Mouse (Mus musculus) frontal cortex, postnatal 25 days (tissue): Measurements from ENCODE around the gene Nos1ap.

Experiments used
- DNase-seq, 2 experiments: peaks; one replicate each; pipeline ENCODE4 v3.0.0; 2022; ENCODE audit warnings: low spot score in 2 of 2

The Nos1ap gene

DNA sequence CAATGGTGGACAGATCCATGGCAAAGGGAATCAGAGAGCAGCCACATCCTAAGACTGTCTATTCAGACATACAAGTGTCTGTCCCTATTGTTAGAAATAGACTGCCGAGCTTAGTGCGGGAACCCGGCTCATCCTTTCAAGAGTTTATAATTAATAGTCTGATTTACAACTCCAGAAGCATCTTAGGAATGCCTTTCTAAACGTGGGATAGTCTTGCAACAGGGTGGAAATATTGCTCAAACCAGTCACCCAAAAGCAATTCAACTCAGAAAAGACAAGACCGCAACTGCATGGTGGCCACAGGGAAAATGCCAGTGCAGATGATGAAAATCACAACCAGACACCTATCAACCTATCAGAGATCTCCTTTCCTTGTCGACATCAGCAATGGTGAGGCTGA, 173.5 kb downstream of the Nos1ap start:
- no peak for DNase-seq

DNA sequence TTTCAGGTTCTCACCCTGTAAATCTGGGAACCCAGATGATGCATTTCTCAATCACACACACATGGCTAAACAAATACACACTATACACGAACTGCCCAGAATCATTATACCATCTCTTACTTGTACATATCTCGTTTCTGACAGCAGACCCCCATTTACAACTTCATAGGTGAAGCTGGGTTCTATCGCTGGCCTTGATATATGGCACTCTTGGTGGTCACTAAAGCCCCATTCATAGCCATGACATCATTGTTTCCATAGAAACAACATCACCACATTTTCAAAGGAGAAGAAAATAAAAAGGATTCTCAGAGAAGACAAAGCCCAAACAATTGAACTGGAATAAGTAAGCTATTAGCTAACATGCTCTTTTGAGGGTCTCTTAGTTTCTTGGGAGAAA, 174.3 kb downstream of the Nos1ap start:
- no peak for DNase-seq

DNA sequence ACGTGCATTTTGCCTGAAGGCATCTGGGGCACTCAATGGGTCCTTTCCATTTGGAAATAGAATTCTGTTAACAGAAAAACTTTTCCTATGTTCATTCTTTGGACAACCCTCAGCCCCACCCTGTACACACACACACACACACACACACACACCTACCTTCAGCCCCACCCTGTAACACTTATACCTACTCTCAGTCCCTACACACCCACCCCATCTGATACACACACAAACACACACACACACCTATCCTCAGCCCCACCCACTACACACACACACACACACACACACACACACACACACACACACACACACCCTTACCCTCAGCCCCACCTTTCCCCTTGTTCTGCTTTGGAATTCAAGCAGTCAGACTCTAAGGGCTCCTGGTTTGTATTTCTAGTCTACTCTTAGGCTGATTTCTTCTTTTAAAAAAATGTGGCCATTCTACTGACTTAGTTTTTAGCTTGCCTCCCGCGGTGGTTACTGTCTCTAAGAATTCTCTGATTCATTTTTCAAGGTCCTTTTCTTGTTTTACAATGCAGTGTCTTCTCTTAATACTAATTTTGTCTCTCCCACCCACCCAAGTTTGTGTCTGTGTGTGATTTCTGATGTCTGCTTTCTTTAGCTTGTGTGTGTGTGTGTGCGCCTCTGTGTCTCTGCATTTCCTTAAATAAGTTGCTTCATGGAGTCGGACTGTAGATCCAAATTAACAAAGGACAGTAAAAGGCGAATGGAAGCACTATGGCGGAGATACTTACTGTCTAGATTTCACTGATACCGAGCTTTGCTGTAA, 179.1 kb downstream of the Nos1ap start:
- DNase-seq = no peak

- no peak for DNase-seq
Observed at GRCm38 (mm10) chr1:170409091-170409490, 180.6 kb downstream of the Nos1ap start.

DNA sequence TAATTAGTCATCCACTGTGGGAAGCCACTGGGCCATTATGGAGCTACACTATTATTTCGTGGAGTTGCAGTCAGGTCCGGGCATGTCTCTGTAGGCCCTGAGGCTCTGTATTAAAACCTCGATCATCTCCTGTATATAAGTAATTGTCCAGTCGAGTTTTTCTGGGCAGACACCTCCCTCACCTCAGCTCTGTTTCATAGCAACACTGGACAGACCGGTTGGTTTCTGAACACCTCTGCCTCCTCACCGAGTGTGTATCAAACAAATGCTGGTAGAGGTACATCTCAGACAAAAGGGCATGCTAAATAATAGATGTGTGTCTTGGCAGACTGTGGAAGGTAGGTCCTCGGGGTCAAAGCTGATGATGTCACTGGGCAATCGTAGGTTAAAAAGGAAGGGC, 182.7 kb downstream of the Nos1ap start:
- DNase-seq = no peak

DNA sequence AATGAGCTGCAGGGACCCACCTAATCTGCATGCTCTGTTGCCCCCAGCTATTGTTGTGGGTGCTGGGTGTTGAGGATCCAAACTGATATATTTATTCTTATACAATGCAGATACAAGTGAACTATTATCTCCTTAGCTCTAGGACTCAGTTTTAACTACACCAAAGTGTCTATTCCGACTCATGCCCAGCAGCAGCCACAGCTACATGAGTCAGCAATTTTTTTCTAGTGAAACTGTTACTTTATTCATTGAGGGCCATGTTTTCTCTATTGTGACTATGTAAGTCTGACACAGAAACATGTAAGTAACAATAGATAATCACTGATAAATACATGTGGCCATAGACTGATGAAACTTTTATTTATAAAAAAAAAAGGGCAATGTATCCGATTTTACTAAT, 184.5 kb downstream of the Nos1ap start:
- DNase-seq = no peak

DNA sequence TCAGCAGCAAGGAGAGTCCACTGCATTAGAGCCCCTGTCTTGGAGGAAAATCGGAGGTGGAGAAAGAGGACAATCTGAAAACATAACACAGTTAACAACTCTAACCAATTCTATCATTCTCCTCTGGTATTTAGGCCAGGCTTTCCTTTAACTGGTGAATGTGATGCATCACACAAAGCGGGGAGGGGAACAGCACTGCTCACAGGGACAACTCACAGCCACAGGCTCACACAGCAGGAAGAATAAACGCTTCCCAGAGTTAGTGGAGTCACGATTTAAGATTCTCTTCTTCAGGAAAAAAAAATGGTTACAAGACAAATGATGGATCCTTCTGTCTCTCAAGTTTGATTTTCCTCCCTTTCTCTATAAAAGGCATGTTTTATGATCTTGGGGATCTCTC, 187.0 kb downstream of the Nos1ap start:
- DNase-seq = no peak

GRCm38 (mm10) chr1:170398866-170399265, 190.8 kb downstream of the Nos1ap start:
- no peak for DNase-seq

- no peak for DNase-seq
Observed at GRCm38 (mm10) chr1:170395101-170395500, 194.6 kb downstream of the Nos1ap start.

GRCm38 (mm10) chr1:170394641-170395040, 195.0 kb downstream of the Nos1ap start:
- DNase-seq = no peak

DNA sequence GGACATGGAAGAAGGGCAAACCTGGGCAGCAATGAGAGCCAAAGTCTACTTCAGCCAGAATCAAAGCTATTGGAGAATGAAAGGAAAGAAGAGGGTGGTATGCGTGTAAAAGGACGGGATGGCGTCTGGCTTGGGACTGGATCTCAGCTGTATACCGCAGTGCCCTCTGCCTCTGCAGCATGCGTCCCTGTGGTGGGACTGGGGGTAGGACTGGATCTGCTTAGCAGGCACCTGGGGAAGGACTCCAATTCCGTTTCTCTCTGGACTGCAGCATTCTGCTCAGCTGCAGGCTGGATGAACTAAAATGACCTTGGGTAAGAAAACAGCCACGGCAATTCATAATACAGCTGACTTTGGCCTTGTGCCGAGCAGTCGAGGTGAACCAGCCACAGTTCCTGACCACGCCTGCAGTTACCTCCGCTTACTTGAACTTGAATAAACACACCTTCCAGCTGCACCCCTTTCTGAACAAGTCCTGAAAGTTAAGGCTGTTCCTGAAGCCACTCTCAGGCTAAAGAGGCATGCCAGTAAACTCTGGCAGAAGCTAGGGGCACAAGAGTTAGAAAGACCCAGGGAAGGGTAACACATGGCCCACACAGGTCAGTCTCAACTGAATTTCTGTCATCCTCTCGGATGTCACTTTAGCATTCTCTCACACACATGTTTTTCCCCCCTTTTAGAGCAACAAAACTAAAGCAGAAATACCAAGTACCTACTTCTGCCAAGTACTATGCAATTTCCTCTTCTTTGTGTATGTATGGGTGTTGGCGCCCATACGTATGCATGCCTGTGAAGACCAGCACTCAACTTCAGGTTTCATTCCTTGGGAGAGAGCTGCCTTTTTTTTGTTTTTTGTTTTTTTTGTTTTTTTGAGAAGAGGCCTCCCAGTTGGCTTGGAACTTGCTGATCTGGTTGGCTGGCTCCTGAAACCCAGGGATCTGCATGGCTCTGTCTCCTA, 196.6 kb downstream of the Nos1ap start:
- DNase-seq = no peak

GRCm38 (mm10) chr1:170387180-170387912, 202.3 kb downstream of the Nos1ap start:
- DNase-seq = peak in 1 of 2 experiments; percentile 38

- no peak for DNase-seq
Observed at GRCm38 (mm10) chr1:170385416-170385815, 204.2 kb downstream of the Nos1ap start.

- no peak for DNase-seq
Observed at GRCm38 (mm10) chr1:170383530-170383929, 206.1 kb downstream of the Nos1ap start.

GRCm38 (mm10) chr1:170381457-170381856, 208.2 kb downstream of the Nos1ap start:
- DNase-seq = no peak

DNA sequence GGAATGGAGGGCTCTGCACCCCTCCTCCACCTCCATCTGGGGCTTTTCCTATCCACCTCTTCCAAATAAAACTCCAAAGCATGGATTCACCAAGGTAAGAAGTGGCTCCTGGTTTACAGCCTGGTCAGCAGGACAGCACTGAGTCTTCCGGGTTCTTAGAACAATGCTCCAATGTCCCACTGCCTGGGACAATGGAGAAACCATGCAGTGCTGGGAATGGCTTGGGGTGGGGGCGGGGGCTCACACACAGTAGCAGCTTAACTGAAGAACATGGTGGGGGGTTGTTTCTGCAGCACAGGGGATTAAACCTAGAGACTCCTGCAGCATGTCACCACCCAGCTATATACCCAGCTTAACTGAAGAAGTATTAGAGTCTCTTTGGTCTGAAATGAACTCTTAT, 209.2 kb downstream of the Nos1ap start:
- DNase-seq = no peak

GRCm38 (mm10) chr1:170375721-170376120, 213.9 kb downstream of the Nos1ap start:
- no peak for DNase-seq

DNA sequence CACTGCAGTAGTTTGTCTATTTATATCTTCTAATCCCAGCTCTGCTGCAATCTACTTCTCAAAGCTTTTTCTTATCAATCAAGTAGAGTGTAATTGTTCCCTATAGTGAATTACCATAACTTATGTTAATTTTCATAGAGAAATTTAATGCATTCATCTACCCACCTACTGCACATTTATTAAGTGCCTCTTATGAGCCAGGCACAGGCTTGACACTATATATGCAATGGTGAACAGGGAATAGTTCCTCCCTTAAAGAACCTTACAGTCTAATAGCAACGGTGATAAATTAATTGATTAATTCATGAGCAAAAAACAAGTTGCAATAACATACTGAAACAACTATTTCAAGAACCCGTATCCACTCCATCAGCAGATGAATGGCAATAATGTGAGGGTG, 215.9 kb downstream of the Nos1ap start:
- no peak for DNase-seq

DNA sequence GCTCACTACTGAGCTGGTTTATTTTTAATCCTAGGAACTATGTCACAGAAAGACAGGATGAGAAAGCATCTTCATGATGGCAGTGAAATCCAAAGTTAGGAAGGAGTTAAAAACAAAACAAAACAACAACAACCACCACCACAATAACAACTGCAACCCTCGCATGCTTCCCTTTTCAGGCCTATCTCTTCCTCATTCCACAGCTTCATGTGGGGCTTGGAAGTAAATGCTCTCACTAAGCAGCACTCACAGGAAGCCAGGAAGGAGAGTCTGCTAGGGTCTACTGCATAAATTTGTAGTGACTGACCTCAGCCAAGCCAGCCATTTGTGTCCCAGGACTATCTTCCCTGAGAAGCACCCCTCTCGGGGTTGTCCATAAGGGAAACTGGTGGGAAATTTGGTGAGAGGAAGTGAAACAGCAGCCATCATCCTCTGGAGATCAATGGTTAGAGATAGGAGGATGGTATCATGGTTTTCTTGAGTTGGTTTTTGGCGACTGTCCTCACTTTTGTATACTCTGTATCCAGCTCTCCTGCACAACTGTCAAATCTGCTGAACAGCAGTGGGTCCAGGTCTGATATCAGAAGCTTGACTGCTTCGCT, 218.4 kb downstream of the Nos1ap start:
- no peak for DNase-seq

DNA sequence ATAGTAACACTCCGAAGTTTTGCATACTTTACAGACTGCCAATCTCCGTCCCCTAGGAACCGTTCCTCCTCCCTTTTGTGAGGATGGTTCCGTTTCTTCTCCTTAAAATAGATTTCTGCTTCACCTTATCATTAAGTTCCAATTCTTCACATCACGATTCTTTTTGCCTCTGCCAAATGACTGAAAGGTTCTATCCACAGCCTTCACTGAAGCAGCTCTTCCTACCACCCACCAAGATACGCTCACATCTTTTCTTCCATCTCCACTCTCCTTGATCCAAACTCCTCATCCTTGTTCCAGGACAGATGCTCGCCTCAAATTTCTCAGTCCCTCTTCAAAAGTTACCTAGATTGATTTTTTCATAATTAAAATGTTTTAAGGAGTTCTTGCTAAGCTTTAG, 220.8 kb downstream of the Nos1ap start:
- no peak for DNase-seq

- no peak for DNase-seq
Observed at GRCm38 (mm10) chr1:170366981-170367700, 222.5 kb downstream of the Nos1ap start.
